Mouse (Mus musculus) ovary, postnatal 36 days (tissue): ENCODE results near the gene Bst2.

Experiments
- DNase-seq: peaks from one replicate; pipeline ENCODE4 v3.0.0; 2022; ENCODE audit warnings: low spot score, mixed read lengths

Gene Bst2

DNA sequence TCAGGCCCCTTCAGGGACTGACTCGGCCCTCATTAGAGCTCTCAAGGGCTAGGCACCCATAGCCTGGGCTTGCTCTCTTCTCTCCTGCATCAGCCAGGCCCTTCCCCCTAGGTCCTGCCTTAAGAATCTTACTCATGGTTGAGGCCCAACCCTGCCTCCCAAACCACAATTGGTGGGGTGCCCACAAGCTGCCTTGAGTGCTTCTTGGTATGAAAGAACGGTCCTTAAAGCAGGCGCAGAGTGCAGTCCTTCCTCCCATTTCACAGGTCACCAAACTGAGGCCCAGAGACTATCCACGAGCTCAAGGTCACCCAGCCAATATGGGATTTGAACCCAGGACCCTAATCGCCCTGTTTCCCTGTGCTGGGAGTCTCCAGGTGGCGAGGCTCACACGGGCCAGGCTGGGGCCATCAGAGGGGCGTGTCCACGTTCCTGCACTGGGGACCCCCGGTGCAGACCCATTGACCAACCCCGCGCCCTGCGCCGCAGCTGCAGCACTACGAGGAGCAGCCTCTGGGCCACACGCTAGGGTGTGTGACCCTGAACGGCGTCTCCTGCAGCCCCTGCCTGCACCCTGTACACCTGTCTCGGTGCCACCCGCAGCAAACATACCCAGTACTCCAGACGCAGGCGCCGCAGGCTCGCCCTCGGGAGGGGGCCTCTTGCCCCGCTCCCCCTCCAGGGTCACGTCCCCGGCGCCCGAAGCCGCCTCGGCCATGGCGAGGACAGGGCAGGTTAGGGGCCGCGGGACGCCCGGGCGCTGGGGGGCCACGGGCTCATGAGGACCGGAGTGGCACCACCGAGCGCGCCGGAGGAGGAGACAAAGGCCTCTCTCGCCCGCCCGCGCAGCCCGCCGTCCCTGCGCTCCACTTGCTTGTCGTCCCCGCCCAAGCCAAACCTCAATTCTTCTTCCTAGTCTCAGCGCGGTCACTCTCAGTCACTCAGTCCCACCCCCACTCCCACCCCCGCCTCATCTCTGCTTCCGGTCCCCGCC lies 51.8 kb downstream of the Bst2 start, which contains the start of gene Ano8:
Gene Ano8 (minus strand): TSS at position 822 of the 994 bp plus-strand sequence.
- DNase-seq: peak; percentile 85

- no peak for DNase-seq
These were observed 52.5 kb downstream of the Bst2 start for GRCm38 (mm10) chr8:71484736-71485135.
